Mouse (Mus musculus) limb, embryonic 11.5 days (tissue): ENCODE measurements around the gene Entpd4b. TPM values are rescaled to one million over a fixed set of nuclear protein-coding genes. Genes with fewer than 3 reads are reported as not detected.
"Not testable (repeated sequence)": the region's sequence is repeated elsewhere in the genome, so short reads cannot be mapped to it uniquely, and the experiment has no call there.

Experiments
- ATAC-seq: fragments of 200-750 bp; cut with Nextera tagmentation; 2 replicates; pipeline ENCODE4 v1.8.0; 2017; ENCODE audit warnings: low read depth; ENCODE audit not compliant: insufficient number of reproducible peaks, low FRiP score, low TSS enrichment
- DNase-seq: peaks from one replicate; pipeline ENCODE4 v3.0.0-alpha.2; 2015; ENCODE audit warnings: low spot score
- H3K27ac ChIP-seq: fragments of 300-500 bp; sonication (generic); replicated peaks from 2 replicates; pipeline ENCODE4 v1.5.1; 2014; ENCODE audit warnings: low read depth, mild to moderate bottlenecking, low read length
- H3K27me3 ChIP-seq: fragments of 300-500 bp; sonication (generic); 2 replicates; pipeline ENCODE4 v1.6.1; 2014; ENCODE audit warnings: mild to moderate bottlenecking, low read length, mixed read lengths; ENCODE audit not compliant: control insufficient read depth, insufficient read depth
- H3K36me3 ChIP-seq: fragments of 300-500 bp; sonication (generic); 2 replicates; pipeline ENCODE4 v1.6.1; 2014; ENCODE audit warnings: mild to moderate bottlenecking, low read length, moderate library complexity, mixed read lengths; ENCODE audit not compliant: control insufficient read depth, insufficient read depth
- H3K4me1 ChIP-seq: fragments of 300-500 bp; sonication (generic); 2 replicates; pipeline ENCODE4 v1.6.1; 2014; ENCODE audit warnings: low read length, mixed read lengths; ENCODE audit not compliant: control insufficient read depth, insufficient read depth
- H3K4me2 ChIP-seq: fragments of 300-500 bp; sonication (generic); 2 replicates; pipeline ENCODE4 v1.6.1; 2014; ENCODE audit warnings: low read depth, mild to moderate bottlenecking, moderate library complexity; ENCODE audit not compliant: severe bottlenecking
- H3K4me3 ChIP-seq: fragments of 300-500 bp; sonication (generic); 2 replicates; pipeline ENCODE4 v1.5.1; 2014; ENCODE audit warnings: low read depth, low read length
- H3K9ac ChIP-seq: fragments of 300-500 bp; sonication (generic); 2 replicates; pipeline ENCODE4 v1.6.1; 2014; ENCODE audit warnings: mild to moderate bottlenecking, low read length
- H3K9me3 ChIP-seq: fragments of 300-500 bp; sonication (generic); 2 replicates; pipeline ENCODE4 v1.6.1; 2016; ENCODE audit warnings: low read length; ENCODE audit not compliant: control insufficient read depth
- WGBS: fragments of 180-500 bp; shearing (Covaris S2); extraction: QIAGEN DNeasy Blood & Tissue Kit; methylation state at CpG from one replicate; pipeline ENCODE4 v1.1.7; 2014; 5-methylcytosine and 5-hydroxymethylcytosine counted together
- polyA plus RNA-seq: library from polyadenylated mRNA; unstranded; fragments of >200 nt; fragmentation: Nextera tagmentation; extraction: Ambion mirVana; gene quantifications from 2 replicates; pipeline ENCODE4 v1.2.1, GENCODE M21; 2014

Gene Entpd4b
- polyA plus RNA-seq, 1 experiment from 2014 or later: 7.9 TPM

GRCm38 (mm10) chr14:69542695-69543094, 12.5 kb upstream of the Entpd4b start:
- not testable (repeated sequence) for H3K9me3 ChIP-seq, H3K27me3 ChIP-seq, H3K4me3 ChIP-seq, H3K27ac ChIP-seq, H3K9ac ChIP-seq, H3K4me2 ChIP-seq, H3K4me1 ChIP-seq, ATAC-seq, DNase-seq, H3K36me3 ChIP-seq
- no CpG with 5 or more reads among the region's 7 CpGs for WGBS

GRCm38 (mm10) chr14:69544033-69544432, 11.2 kb upstream of the Entpd4b start:
- H3K4me1 ChIP-seq, H3K27ac ChIP-seq, H3K4me3 ChIP-seq, H3K27me3 ChIP-seq, ATAC-seq, DNase-seq, H3K36me3 ChIP-seq, H3K9ac ChIP-seq, H3K9me3 ChIP-seq, H3K4me2 ChIP-seq: not testable (repeated sequence)
- no CpG with 5 or more reads among the region's 7 CpGs for WGBS

- H3K4me2 ChIP-seq, H3K9me3 ChIP-seq, H3K4me1 ChIP-seq, H3K27ac ChIP-seq, H3K36me3 ChIP-seq, H3K27me3 ChIP-seq, DNase-seq, H3K4me3 ChIP-seq, ATAC-seq, H3K9ac ChIP-seq: not testable (repeated sequence)
- no CpG with 5 or more reads among the region's 2 CpGs for WGBS
Measured at GRCm38 (mm10) chr14:69545052-69545451, 10.2 kb upstream of the Entpd4b start.

GRCm38 (mm10) chr14:69547310-69547709, 7.9 kb upstream of the Entpd4b start:
- H3K9me3 ChIP-seq, H3K36me3 ChIP-seq, H3K9ac ChIP-seq, H3K4me1 ChIP-seq, H3K4me2 ChIP-seq, H3K27me3 ChIP-seq, DNase-seq, H3K27ac ChIP-seq, H3K4me3 ChIP-seq, ATAC-seq: not testable (repeated sequence)
- WGBS: no CpG with 5 or more reads among the region's 4 CpGs

GRCm38 (mm10) chr14:69556820-69557219, 1.6 kb downstream of the Entpd4b start:
- not testable (repeated sequence) for DNase-seq, H3K9ac ChIP-seq, H3K27ac ChIP-seq, H3K9me3 ChIP-seq, H3K27me3 ChIP-seq, ATAC-seq, H3K36me3 ChIP-seq, H3K4me1 ChIP-seq, H3K4me3 ChIP-seq, H3K4me2 ChIP-seq
- no CpG with 5 or more reads among the region's 8 CpGs for WGBS

GRCm38 (mm10) chr14:69557550-69557949, 2.3 kb downstream of the Entpd4b start:
- not testable (repeated sequence) for H3K27ac ChIP-seq, H3K9ac ChIP-seq, H3K36me3 ChIP-seq, H3K9me3 ChIP-seq, H3K4me2 ChIP-seq, ATAC-seq, H3K27me3 ChIP-seq, H3K4me1 ChIP-seq, H3K4me3 ChIP-seq, DNase-seq
- WGBS: no CpG with 5 or more reads among the region's 14 CpGs

Other genes with a start within 250 kb of the Entpd4b start
- gene Gm16867, start 52.1 kb upstream of the Entpd4b start, polyA plus RNA-seq: not detected in 2 replicates
- not detected in 2 replicates for gene Gm27179, start 42.9 kb upstream of the Entpd4b start, polyA plus RNA-seq